Mouse (Mus musculus): ENCODE measurements at regions not wholly inside any gene's neighbourhood (a gene's known extent, or its start where the extent isn't known, plus 50 kb on each side); places are given as distances from the start of the nearest gene placed in this dataset.
"Not testable (repeated sequence)": the region's sequence is repeated elsewhere in the genome, so short reads cannot be mapped to it uniquely, and the experiment has no call there.

- no peaks in the 10 kb centered on the region for H3K9me3 ChIP-seq (ENCODE audit: low read length)
- H3K36me3 ChIP-seq (ENCODE audit: insufficient read depth, low read length): no peaks in the 10 kb centered on the region
- WGBS: 85% methylated on average over 5 of the region's 5 CpGs
- ATAC-seq (no peak), DNase-seq (ENCODE audit: low spot score) (no peak)
- no peaks in the 10 kb centered on the region for H3K27me3 ChIP-seq (replicated peaks; ENCODE audit: insufficient read depth, low read length)
- H3K4me3 ChIP-seq (ENCODE audit: low read depth, low read length): no peak overlapping the region
- no peak overlapping the region for H3K27ac ChIP-seq (ENCODE audit: low read length)
- H3K4me2 ChIP-seq (replicated peaks; ENCODE audit: low read depth, low read length): no peak overlapping the region
- no peak for TF ChIP-seq EP300 (IDR thresholded peaks at IDR 0.05)
- H3K4me1 ChIP-seq (ENCODE audit: insufficient read depth, low read depth, low read length): no peaks in the 10 kb centered on the region
- no peak overlapping the region for H3K9ac ChIP-seq (replicated peaks; ENCODE audit: low read depth)
These were observed 172.1 kb downstream of the Srek1 start for GRCm38 (mm10) chr13:103602302-103602701.

DNA sequence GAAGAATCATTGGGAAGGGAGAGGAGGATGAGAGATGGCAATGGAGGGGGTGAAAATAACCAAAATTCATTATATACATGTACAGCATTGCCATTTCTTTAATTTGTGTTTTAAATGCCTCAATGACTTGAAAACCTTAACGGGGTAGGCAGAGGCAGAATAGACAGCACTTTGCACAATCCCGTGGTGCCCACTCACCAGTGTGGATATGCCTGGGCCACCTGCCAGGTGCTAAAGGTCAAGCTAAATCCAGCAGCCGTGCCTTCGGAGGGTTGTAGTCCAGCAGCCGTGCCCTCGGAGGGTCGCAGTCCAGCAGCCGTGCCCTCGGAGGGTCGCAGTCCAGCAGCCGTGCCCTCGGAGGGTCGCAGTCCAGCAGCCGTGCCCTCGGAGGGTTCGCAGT, 182.0 kb downstream of the Srek1 start:
- no peak overlapping the region for H3K9ac ChIP-seq (replicated peaks; ENCODE audit: low read depth)
- H3K27ac ChIP-seq (ENCODE audit: low read length): no peak overlapping the region
- no peak overlapping the region for H3K4me2 ChIP-seq (replicated peaks; ENCODE audit: low read depth, low read length)
- H3K9me3 ChIP-seq (ENCODE audit: low read length): no peaks in the 10 kb centered on the region
- 91% methylated on average over 16 of the region's 16 CpGs for WGBS
- ATAC-seq (no peak), DNase-seq (ENCODE audit: low spot score) (no peak)
- TF ChIP-seq CTCF (IDR thresholded peaks at IDR 0.05) (no peak), EP300 (IDR thresholded peaks at IDR 0.05) (no peak)
- H3K4me3 ChIP-seq (ENCODE audit: low read depth, low read length): no peak overlapping the region
- no peaks in the 10 kb centered on the region for H3K4me1 ChIP-seq (ENCODE audit: insufficient read depth, low read depth, low read length)
- H3K27me3 ChIP-seq (replicated peaks; ENCODE audit: insufficient read depth, low read length): no peaks in the 10 kb centered on the region
- H3K36me3 ChIP-seq (ENCODE audit: insufficient read depth, low read length): no peaks in the 10 kb centered on the region

DNA sequence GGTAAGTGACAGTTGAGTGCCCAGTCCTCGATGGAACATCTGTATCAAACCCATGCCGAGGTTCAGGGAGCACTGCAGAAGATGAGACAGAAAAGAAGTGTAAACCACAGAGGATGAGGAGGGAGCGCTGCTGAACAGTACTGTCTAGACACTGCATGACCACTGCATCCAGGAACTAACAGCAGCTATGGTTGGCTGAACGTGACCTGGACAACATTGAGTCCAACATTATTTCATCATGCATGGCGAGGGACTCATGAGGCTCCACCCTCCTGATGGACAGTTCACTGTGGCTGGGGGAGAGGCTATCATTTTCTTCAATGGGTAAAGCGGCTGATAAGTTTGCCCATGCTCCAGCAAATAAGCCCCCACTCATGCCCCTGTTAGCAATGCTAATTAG, 182.5 kb downstream of the Srek1 start:
- no peaks in the 10 kb centered on the region for H3K27me3 ChIP-seq (replicated peaks; ENCODE audit: insufficient read depth, low read length)
- no peak for ATAC-seq
- WGBS: 83% methylated on average over 6 of the region's 6 CpGs

GRCm38 (mm10) chr13:103591381-103591780, 183.0 kb downstream of the Srek1 start:
- not testable (repeated sequence) for H3K4me2 ChIP-seq (replicated peaks; ENCODE audit: low read depth, low read length); DNase-seq (ENCODE audit: low spot score); H3K27ac ChIP-seq (ENCODE audit: low read length); H3K9me3 ChIP-seq (ENCODE audit: low read length); H3K4me1 ChIP-seq (ENCODE audit: insufficient read depth, low read depth, low read length); H3K9ac ChIP-seq (replicated peaks; ENCODE audit: low read depth); H3K27me3 ChIP-seq (replicated peaks; ENCODE audit: insufficient read depth, low read length); ATAC-seq; H3K36me3 ChIP-seq (ENCODE audit: insufficient read depth, low read length); H3K4me3 ChIP-seq (ENCODE audit: low read depth, low read length)
- 64% methylated on average over 7 of the region's 7 CpGs for WGBS

More for the DNA sequence above, 182.5 kb downstream of the Srek1 start:
- Histone ChIP-seq H3K4me3 (ENCODE audit: low read depth, low read length) (no peak overlapping the region), H3K4me2 (replicated peaks; ENCODE audit: low read depth, low read length) (no peak overlapping the region), H3K27ac (ENCODE audit: low read length) (no peak overlapping the region), H3K36me3 (ENCODE audit: insufficient read depth, low read length) (no peaks in the 10 kb centered on the region), H3K9ac (replicated peaks; ENCODE audit: low read depth) (no peak overlapping the region), H3K4me1 (ENCODE audit: insufficient read depth, low read depth, low read length) (no peaks in the 10 kb centered on the region), H3K9me3 (ENCODE audit: low read length) (no peaks in the 10 kb centered on the region)
- no peak for DNase-seq (ENCODE audit: low spot score)
- TF ChIP-seq CTCF (IDR thresholded peaks at IDR 0.05) (no peak), EP300 (IDR thresholded peaks at IDR 0.05) (no peak)

DNA sequence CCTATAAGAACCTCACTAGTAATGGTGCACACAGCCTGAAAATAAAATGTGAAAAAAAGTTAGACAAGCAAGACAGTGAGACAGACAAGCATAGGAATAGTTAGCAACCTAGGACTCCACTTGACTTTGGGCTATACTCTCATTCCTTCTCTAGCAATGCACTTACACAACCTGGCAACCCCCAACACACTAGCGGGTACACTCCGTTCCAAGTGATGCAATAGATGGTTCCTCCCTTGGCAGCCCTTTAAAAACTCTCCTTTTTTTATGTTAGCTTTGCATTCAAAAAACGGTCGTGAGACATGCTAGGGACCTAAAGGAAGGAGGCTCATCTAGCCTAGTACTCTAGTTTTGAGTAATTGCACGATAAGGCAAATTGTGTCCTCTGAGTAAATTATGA, 184.8 kb downstream of the Srek1 start:
- DNase-seq (ENCODE audit: low spot score): no peak
- ATAC-seq: no peak
- no peaks in the 10 kb centered on the region for H3K9me3 ChIP-seq (ENCODE audit: low read length)
- H3K4me2 ChIP-seq (replicated peaks; ENCODE audit: low read depth, low read length): no peak overlapping the region
- TF ChIP-seq CTCF (IDR thresholded peaks at IDR 0.05) (no peak), EP300 (IDR thresholded peaks at IDR 0.05) (no peak)
- H3K27me3 ChIP-seq (replicated peaks; ENCODE audit: insufficient read depth, low read length): no peaks in the 10 kb centered on the region
- H3K27ac ChIP-seq (ENCODE audit: low read length): no peak overlapping the region
- no peak overlapping the region for H3K4me3 ChIP-seq (ENCODE audit: low read depth, low read length)
- no peaks in the 10 kb centered on the region for H3K4me1 ChIP-seq (ENCODE audit: insufficient read depth, low read depth, low read length)
- no peak overlapping the region for H3K9ac ChIP-seq (replicated peaks; ENCODE audit: low read depth)
- no peaks in the 10 kb centered on the region for H3K36me3 ChIP-seq (ENCODE audit: insufficient read depth, low read length)
- 82% methylated on average over 5 of the region's 5 CpGs for WGBS

GRCm38 (mm10) chr13:103576856-103577255, 197.6 kb downstream of the Srek1 start:
- TF ChIP-seq CTCF (IDR thresholded peaks at IDR 0.05) (no peak), EP300 (IDR thresholded peaks at IDR 0.05) (no peak)
- DNase-seq (ENCODE audit: low spot score): no peak
- 48% methylated on average over 4 of the region's 4 CpGs for WGBS
- H3K27me3 ChIP-seq (replicated peaks; ENCODE audit: insufficient read depth, low read length): no peaks in the 10 kb centered on the region
- ATAC-seq: no peak
- H3K4me1 ChIP-seq (ENCODE audit: insufficient read depth, low read depth, low read length): no peaks in the 10 kb centered on the region
- no peak overlapping the region for H3K9ac ChIP-seq (replicated peaks; ENCODE audit: low read depth)
- H3K36me3 ChIP-seq (ENCODE audit: insufficient read depth, low read length): no peaks in the 10 kb centered on the region
- no peaks in the 10 kb centered on the region for H3K9me3 ChIP-seq (ENCODE audit: low read length)
- no peak overlapping the region for H3K4me3 ChIP-seq (ENCODE audit: low read depth, low read length)
- no peak overlapping the region for H3K27ac ChIP-seq (ENCODE audit: low read length)
- H3K4me2 ChIP-seq (replicated peaks; ENCODE audit: low read depth, low read length): no peak overlapping the region

DNA sequence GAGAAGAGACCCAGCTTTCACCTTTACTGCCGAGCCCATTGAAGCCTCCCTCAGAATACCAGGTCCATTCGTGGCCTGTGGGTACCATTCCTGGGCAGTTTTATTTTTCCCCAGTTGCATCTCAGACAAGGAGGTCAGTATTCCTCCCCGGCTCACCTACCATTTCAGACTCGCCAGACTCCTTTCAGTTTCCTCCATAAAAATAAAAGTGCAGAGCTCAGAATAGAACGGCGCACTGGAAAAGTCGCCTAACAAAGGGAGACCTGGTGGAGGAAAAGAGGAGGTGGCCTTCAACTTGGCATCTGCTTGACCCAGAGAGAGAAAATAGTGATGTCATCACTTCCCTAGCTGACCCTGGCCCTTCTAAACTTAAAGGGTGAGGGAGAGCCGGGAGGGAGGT, 209.7 kb downstream of the Srek1 start:
- no peaks in the 10 kb centered on the region for H3K4me1 ChIP-seq (ENCODE audit: insufficient read depth, low read depth, low read length)
- no peak overlapping the region for H3K27ac ChIP-seq (ENCODE audit: low read length)
- no peak overlapping the region for H3K4me2 ChIP-seq (replicated peaks; ENCODE audit: low read depth, low read length)
- H3K9ac ChIP-seq (replicated peaks; ENCODE audit: low read depth): no peak overlapping the region
- no peak for DNase-seq (ENCODE audit: low spot score)
- TF ChIP-seq EP300 (IDR thresholded peaks at IDR 0.05): no peak
- TF ChIP-seq CTCF (IDR thresholded peaks at IDR 0.05): no peak
- no peak overlapping the region for H3K4me3 ChIP-seq (ENCODE audit: low read depth, low read length)
- WGBS: 60% methylated on average over 8 of the region's 8 CpGs
- ATAC-seq: no peak
- H3K27me3 ChIP-seq (replicated peaks; ENCODE audit: insufficient read depth, low read length): no peaks in the 10 kb centered on the region
- no peaks in the 10 kb centered on the region for H3K36me3 ChIP-seq (ENCODE audit: insufficient read depth, low read length)
- no peaks in the 10 kb centered on the region for H3K9me3 ChIP-seq (ENCODE audit: low read length)

All from lung, postnatal 0 days (tissue).